ENCODE assay signal across 8 mouse cellular contexts in genomic region chr5:115844766-115845634, GRCm38 (mm10). TPM values are rescaled to one million over a fixed set of nuclear protein-coding genes. Genes with fewer than 3 reads are reported as not detected.
DNase-seq lines count a peak whose midpoint lies in the region; ATAC-seq and TF ChIP-seq lines count a peak whose summit lies in the region.

Gene Cit (plus strand): TSS chr5:115845278.

- peak; percentile 96 for DNase-seq in c-Kit-positive CD71-positive TER-119-positive erythroid progenitor cells, embryonic 14.5 days (ENCODE audit: low spot score)
- peak; percentile 96 for DNase-seq in heart, postnatal 0 days (ENCODE audit: low spot score)
- DNase-seq in kidney, postnatal 36 days: peak; percentile 90 to 92
- DNase-seq in neural tube, embryonic 11.5 days (ENCODE audit: low spot score): peak; percentile 96

- H3K9ac ChIP-seq in ES-Bruce4 (ENCODE audit: low read depth, poor library complexity, severe bottlenecking): peak within 1 kb of the TSS; percentile 82
- peak within 1 kb of the TSS; percentile 85 for H3K9ac ChIP-seq in forebrain, embryonic 12.5 days
- H3K9ac ChIP-seq in heart, postnatal 0 days (replicated peaks; ENCODE audit: low read depth, low read length): peak within 1 kb of the TSS; percentile 62
- peak within 1 kb of the TSS; percentile 96 for H3K9ac ChIP-seq in liver, embryonic 15.5 days
- peak within 1 kb of the TSS; percentile 68 for H3K9ac ChIP-seq in neural tube, embryonic 11.5 days (ENCODE audit: low read length)
- H3K9ac ChIP-seq in stomach, embryonic 16.5 days (ENCODE audit: low read length): peak within 1 kb of the TSS; percentile 88

- peak within 1 kb of the TSS; percentile 91 for H3K4me3 ChIP-seq in ES-Bruce4 (ENCODE audit: low read depth, low read length)
- H3K4me3 ChIP-seq in forebrain, embryonic 12.5 days (replicated peaks): peak within 1 kb of the TSS; percentile 85
- H3K4me3 ChIP-seq in heart, postnatal 0 days (ENCODE audit: low read depth, low read length): peak within 1 kb of the TSS; percentile 60
- H3K4me3 ChIP-seq in liver, embryonic 15.5 days (replicated peaks): peak within 1 kb of the TSS; percentile 98
- H3K4me3 ChIP-seq in neural tube, embryonic 11.5 days (ENCODE audit: low read depth, low read length): peak within 1 kb of the TSS; percentile 65
- H3K4me3 ChIP-seq in stomach, embryonic 16.5 days (replicated peaks; ENCODE audit: low read length): peak within 1 kb of the TSS; percentile 83

- WGBS in forebrain, embryonic 12.5 days: under 1% methylated on average over 42 of the region's 42 CpGs
- under 1% methylated on average over 42 of the region's 42 CpGs for WGBS in heart, postnatal 0 days
- under 1% methylated on average over 42 of the region's 42 CpGs for WGBS in liver, embryonic 15.5 days (ENCODE audit: insufficient replicate concordance)
- WGBS in neural tube, embryonic 11.5 days: under 1% methylated on average over 39 of the region's 42 CpGs
- WGBS in stomach, embryonic 16.5 days: under 1% methylated on average over 42 of the region's 42 CpGs

- TF ChIP-seq CTCF in ES-Bruce4 (IDR thresholded peaks at IDR 0.05; ENCODE audit: low read depth, low read length): no peak
- TF ChIP-seq CTCF in heart, postnatal 0 days (IDR thresholded peaks at IDR 0.05; ENCODE audit: low read depth): no peak

- peak; percentile 100 for ATAC-seq in forebrain, embryonic 12.5 days (ENCODE audit: low FRiP score)
- peak; percentile 100 for ATAC-seq in heart, postnatal 0 days (ENCODE audit: insufficient read depth, low read depth)
- ATAC-seq in liver, embryonic 15.5 days (ENCODE audit: insufficient read depth): peak; percentile 95
- peak; percentile 99 for ATAC-seq in neural tube, embryonic 11.5 days (ENCODE audit: insufficient read depth, low FRiP score, low TSS enrichment)
- ATAC-seq in stomach, embryonic 16.5 days (ENCODE audit: insufficient read depth, low FRiP score): peak; percentile 99

- H3K36me3 ChIP-seq in ES-Bruce4 (ENCODE audit: control insufficient read depth, insufficient read depth, low read length, poor library complexity, severe bottlenecking): no peaks in the 10 kb centered on the region
- H3K36me3 ChIP-seq in forebrain, embryonic 12.5 days (replicated peaks): peaks cover 19% of the 10 kb centered on the region
- peaks cover 2% of the 10 kb centered on the region; the same call in 1 of the 2 replicates for H3K36me3 ChIP-seq in heart, postnatal 0 days (replicated peaks; ENCODE audit: control insufficient read depth, insufficient read depth, low read length)
- peaks cover 38% of the 10 kb centered on the region for H3K36me3 ChIP-seq in liver, embryonic 15.5 days (replicated peaks)
- no peaks in the 10 kb centered on the region for H3K36me3 ChIP-seq in neural tube, embryonic 11.5 days (ENCODE audit: control insufficient read depth, insufficient read depth, low read length)
- no peaks in the 10 kb centered on the region for H3K36me3 ChIP-seq in stomach, embryonic 16.5 days (ENCODE audit: control insufficient read depth, insufficient read depth, low read length)

- H3K27me3 ChIP-seq in ES-Bruce4 (ENCODE audit: control insufficient read depth, insufficient read depth, low read length, poor library complexity, severe bottlenecking): no peaks in the 10 kb centered on the region
- no peaks in the 10 kb centered on the region for H3K27me3 ChIP-seq in forebrain, embryonic 12.5 days
- no peaks in the 10 kb centered on the region for H3K27me3 ChIP-seq in heart, postnatal 0 days (ENCODE audit: control insufficient read depth, insufficient read depth, low read length)
- H3K27me3 ChIP-seq in liver, embryonic 15.5 days: no peaks in the 10 kb centered on the region
- H3K27me3 ChIP-seq in neural tube, embryonic 11.5 days (ENCODE audit: control insufficient read depth, insufficient read depth, low read length): no peaks in the 10 kb centered on the region
- no peaks in the 10 kb centered on the region for H3K27me3 ChIP-seq in stomach, embryonic 16.5 days (ENCODE audit: control insufficient read depth, insufficient read depth, low read length)

- H3K9me3 ChIP-seq in ES-Bruce4 (replicated peaks; ENCODE audit: control insufficient read depth, insufficient read depth, low read length, poor library complexity, severe bottlenecking): no peaks in the 10 kb centered on the region
- H3K9me3 ChIP-seq in forebrain, embryonic 12.5 days: no peaks in the 10 kb centered on the region
- no peaks in the 10 kb centered on the region for H3K9me3 ChIP-seq in heart, postnatal 0 days (replicated peaks; ENCODE audit: control insufficient read depth, low read length)
- no peaks in the 10 kb centered on the region for H3K9me3 ChIP-seq in liver, embryonic 15.5 days (replicated peaks)
- no peaks in the 10 kb centered on the region; the same call in 1 of the 2 replicates for H3K9me3 ChIP-seq in neural tube, embryonic 11.5 days (ENCODE audit: control insufficient read depth, low read length)
- no peaks in the 10 kb centered on the region; the same call in 1 of the 2 replicates for H3K9me3 ChIP-seq in stomach, embryonic 16.5 days (replicated peaks; ENCODE audit: control insufficient read depth, low read length)

- H3K4me2 ChIP-seq in forebrain, embryonic 12.5 days: peak within 1 kb of the TSS; percentile 83
- H3K4me2 ChIP-seq in heart, postnatal 0 days (ENCODE audit: low read depth, low read length): peak within 1 kb of the TSS; percentile 78
- peak within 1 kb of the TSS; percentile 86 for H3K4me2 ChIP-seq in liver, embryonic 15.5 days
- H3K4me2 ChIP-seq in neural tube, embryonic 11.5 days (ENCODE audit: low read depth): peak within 1 kb of the TSS; percentile 66
- H3K4me2 ChIP-seq in stomach, embryonic 16.5 days (ENCODE audit: low read depth, low read length): peak within 1 kb of the TSS; percentile 84

- no peak for TF ChIP-seq EP300 in ES-Bruce4 (IDR thresholded peaks at IDR 0.05; ENCODE audit: insufficient read depth, low read depth, low read length)
- no peak for TF ChIP-seq EP300 in heart, postnatal 0 days (IDR thresholded peaks at IDR 0.05; ENCODE audit: low read depth)

- peak within 1 kb of the TSS; percentile 75 for H3K27ac ChIP-seq in ES-Bruce4 (ENCODE audit: insufficient read depth, low read length)
- peak within 1 kb of the TSS; percentile 72 for H3K27ac ChIP-seq in forebrain, embryonic 12.5 days
- H3K27ac ChIP-seq in heart, postnatal 0 days (ENCODE audit: low read depth): peak within 1 kb of the TSS; percentile 63
- peak within 1 kb of the TSS; percentile 89 for H3K27ac ChIP-seq in liver, embryonic 15.5 days (replicated peaks)
- H3K27ac ChIP-seq in neural tube, embryonic 11.5 days (ENCODE audit: low read depth, low read length): peak within 1 kb of the TSS; percentile 31; the same call in 1 of the 2 replicates
- peak within 1 kb of the TSS; percentile 15; the same call in 1 of the 2 replicates for H3K27ac ChIP-seq in stomach, embryonic 16.5 days (ENCODE audit: low read length)

- peak; percentile 66 for TF ChIP-seq POLR2A in ES-Bruce4 (IDR thresholded peaks at IDR 0.05; ENCODE audit: insufficient read depth, low read length)

- peaks cover 4% of the 10 kb centered on the region for H3K4me1 ChIP-seq in ES-Bruce4 (ENCODE audit: control insufficient read depth, insufficient read depth, low read length)
- peaks cover 42% of the 10 kb centered on the region for H3K4me1 ChIP-seq in forebrain, embryonic 12.5 days
- H3K4me1 ChIP-seq in heart, postnatal 0 days (ENCODE audit: control insufficient read depth, insufficient read depth): peaks cover 17% of the 10 kb centered on the region; the same call in 1 of the 2 replicates
- H3K4me1 ChIP-seq in liver, embryonic 15.5 days (replicated peaks): peaks cover 46% of the 10 kb centered on the region
- peaks cover 10% of the 10 kb centered on the region for H3K4me1 ChIP-seq in neural tube, embryonic 11.5 days (ENCODE audit: control insufficient read depth, insufficient read depth, low read length)
- peaks cover 19% of the 10 kb centered on the region for H3K4me1 ChIP-seq in stomach, embryonic 16.5 days (ENCODE audit: control insufficient read depth, insufficient read depth, low read length)

RNA-seq across cellular contexts. Expression of gene Cit, which starts in this region (rescaled TPM):
- 59.5 and 67.1 TPM in 2 replicates for polyA plus RNA-seq in ES-Bruce4 (2011; ENCODE audit: insufficient read depth, insufficient read length, low read depth, missing spikeins)
- 41.4 and 46.5 TPM in 2 replicates for polyA plus RNA-seq in forebrain, embryonic 12.5 days (2016; fragmentation: Nextera tagmentation; extraction: Ambion mirVana)
- total RNA-seq in heart, postnatal 0 days (2014; rRNA removed; ENCODE audit: low replicate concordance): 11.5 and 17.4 TPM in 2 replicates
- polyA plus RNA-seq in heart, postnatal 0 days (2015; fragmentation: Nextera tagmentation; extraction: Ambion mirVana): 4.1 and 4.9 TPM in 2 replicates
- 36.3 and 36.4 TPM in 2 replicates for polyA plus RNA-seq in liver, embryonic 15.5 days (2015; fragmentation: Nextera tagmentation; extraction: Ambion mirVana)
- polyA plus RNA-seq in neural tube, embryonic 11.5 days (2014; fragmentation: Nextera tagmentation; extraction: Ambion mirVana): 24.8 and 26.7 TPM in 2 replicates
- 25.0 and 27.9 TPM in 2 replicates for polyA plus RNA-seq in stomach, embryonic 16.5 days (2015; fragmentation: Nextera tagmentation; extraction: Ambion mirVana)

Comparison
In these comparisons a context has a peak if more than half of its experiments do, and no peak if none do; other contexts are left out.
1. Peak in every context shown above with its lines: DNase-seq, ATAC-seq, H3K4me3 ChIP-seq and H3K27ac ChIP-seq.
2. H3K27ac ChIP-seq: peak in every context shown above with its lines; median percentile 89 in liver, embryonic 15.5 days; 75 in ES-Bruce4; 72 in forebrain, embryonic 12.5 days; 63 in heart, postnatal 0 days; 31 in neural tube, embryonic 11.5 days; 15 in stomach, embryonic 16.5 days.